Mouse (Mus musculus): ENCODE results near the gene Hdac9.

GRCm38 (mm10) chr12:34332884-34333283 is 584.0 kb downstream of the Hdac9 start:
- no peak for TF ChIP-seq CTCF (IDR thresholded peaks at IDR 0.05 in 2 of 3, conservative IDR thresholded peaks at IDR 0.05 in 1 of 3; ENCODE audit: control insufficient read depth in 1 of 3, insufficient read depth in 1 of 3, low read depth in 2 of 3, low read length in 3 of 3, poor library complexity in 1 of 3, severe bottlenecking in 1 of 3)
- TF ChIP-seq ZKSCAN1 (IDR thresholded peaks at IDR 0.05; ENCODE audit: low read depth, low read length): no peak
- TF ChIP-seq HCFC1 (IDR thresholded peaks at IDR 0.05; ENCODE audit: low read depth, low read length): no peak
- no peak for TF ChIP-seq E2F4 (IDR thresholded peaks at IDR 0.05; ENCODE audit: borderline replicate concordance, low read depth, low read length)
- TF ChIP-seq POLR2A (IDR thresholded peaks at IDR 0.05; ENCODE audit: control insufficient read depth in 1 of 2, insufficient read depth in 1 of 2, low read depth in 1 of 2, low read length in 2 of 2, poor library complexity in 1 of 2): no peak
- TF ChIP-seq JUND (IDR thresholded peaks at IDR 0.05; ENCODE audit: low read depth, low read length): no peak
- TF ChIP-seq EP300 (IDR thresholded peaks at IDR 0.05; ENCODE audit: low read depth in 1 of 2, low read length in 2 of 2): no peak
- no peak for TF ChIP-seq CHD2 (IDR thresholded peaks at IDR 0.05; ENCODE audit: low read length)
- no peak for TF ChIP-seq GATA1 (IDR thresholded peaks at IDR 0.05; ENCODE audit: low read depth, low read length)
- no peak for TF ChIP-seq MAZ (IDR thresholded peaks at IDR 0.05; ENCODE audit: low read depth, low read length)
- TF ChIP-seq POLR2AphosphoS2 (IDR thresholded peaks at IDR 0.05; ENCODE audit: low read length): no peak
- no peak for TF ChIP-seq RAD21 (IDR thresholded peaks at IDR 0.05; ENCODE audit: low read depth, low read length)
- no peak for TF ChIP-seq MYC (IDR thresholded peaks at IDR 0.05; ENCODE audit: low read depth, low read length)
